Mouse (Mus musculus): ENCODE results near the gene Arl3. TPM values are rescaled to one million over a fixed set of nuclear protein-coding genes. Genes with fewer than 3 reads are reported as not detected.

Arl3 gene
- polyA plus RNA-seq (2014; fragmentation: Nextera tagmentation; extraction: Ambion mirVana) = 152 and 154 TPM in 2 replicates

- peak; percentile 98 for ATAC-seq (replicated peaks; ENCODE audit: low FRiP score)
- 1% methylated on average over 66 of the region's 67 CpGs for WGBS
Measured at GRCm38 (mm10) chr19:46572951-46573937, at the start of gene Arl3, which contains the start of gene Sfxn2. Gene Arl3, minus strand, starts transcription at chr19:46573198. Gene Sfxn2, plus strand, starts transcription at chr19:46573365.

GRCm38 (mm10) chr19:46622659-46623193 is 49.7 kb upstream of the Arl3 start:
- 44% methylated on average over 12 of the region's 12 CpGs for WGBS
- 0 out of 2 replicates have a peak overlapping the region, but pooled peaks have one; percentile 14 for H3K27ac ChIP-seq (ENCODE audit: low read depth, low read length)
- H3K4me1 ChIP-seq (replicated peaks; ENCODE audit: control insufficient read depth, insufficient read depth, low read length) = peaks cover 26% of the 10 kb centered on the region
- no peaks in the 10 kb centered on the region for H3K27me3 ChIP-seq (ENCODE audit: control insufficient read depth, insufficient read depth, low read length)
- ATAC-seq (replicated peaks; ENCODE audit: low FRiP score) = no peak
- H3K9me3 ChIP-seq (ENCODE audit: control insufficient read depth, low read length) = no peaks in the 10 kb centered on the region
- peak overlapping the region; percentile 47 for H3K9ac ChIP-seq (ENCODE audit: low read length)
- H3K4me3 ChIP-seq (ENCODE audit: low read depth, low read length) = no peak overlapping the region
- no peak for DNase-seq (ENCODE audit: low spot score)
- no peaks in the 10 kb centered on the region for H3K36me3 ChIP-seq (ENCODE audit: control insufficient read depth, insufficient read depth, low read length)
- H3K4me2 ChIP-seq (ENCODE audit: low read depth, low read length, severe bottlenecking) = peak overlapping the region; percentile 36; the same call in 1 of the 2 replicates

More at GRCm38 (mm10) chr19:46572951-46573937, at the start of gene Arl3, which contains the start of gene Sfxn2:
- DNase-seq (ENCODE audit: low spot score) = peak; percentile 99
- peak within 1 kb of the TSS; percentile 70 for H3K27ac ChIP-seq (ENCODE audit: low read depth, low read length)
- H3K4me3 ChIP-seq (ENCODE audit: low read depth, low read length) = peak within 1 kb of the TSS; percentile 74
- no peaks in the 10 kb centered on the region for H3K36me3 ChIP-seq (ENCODE audit: control insufficient read depth, insufficient read depth, low read length)
- H3K9me3 ChIP-seq (ENCODE audit: control insufficient read depth, low read length) = no peaks in the 10 kb centered on the region
- H3K4me1 ChIP-seq (replicated peaks; ENCODE audit: control insufficient read depth, insufficient read depth, low read length) = peaks cover 3% of the 10 kb centered on the region; the same call in 1 of the 2 replicates
- H3K27me3 ChIP-seq (ENCODE audit: control insufficient read depth, insufficient read depth, low read length) = no peaks in the 10 kb centered on the region
- H3K9ac ChIP-seq (ENCODE audit: low read length) = peak within 1 kb of the TSS; percentile 84
- peak within 1 kb of the TSS; percentile 87 for H3K4me2 ChIP-seq (ENCODE audit: low read depth, low read length, severe bottlenecking)

GRCm38 (mm10) chr19:46621236-46622183 is 48.5 kb upstream of the Arl3 start:
- peaks cover 26% of the 10 kb centered on the region for H3K4me1 ChIP-seq (replicated peaks; ENCODE audit: control insufficient read depth, insufficient read depth, low read length)
- WGBS = 76% methylated on average over 19 of the region's 19 CpGs
- no peak overlapping the region for H3K4me2 ChIP-seq (ENCODE audit: low read depth, low read length, severe bottlenecking)
- DNase-seq (ENCODE audit: low spot score) (no peak), ATAC-seq (replicated peaks; ENCODE audit: low FRiP score) (no peak)
- H3K9ac ChIP-seq (ENCODE audit: low read length) = no peak overlapping the region
- no peak overlapping the region for H3K27ac ChIP-seq (ENCODE audit: low read depth, low read length)
- no peaks in the 10 kb centered on the region for H3K9me3 ChIP-seq (ENCODE audit: control insufficient read depth, low read length)
- no peaks in the 10 kb centered on the region for H3K27me3 ChIP-seq (ENCODE audit: control insufficient read depth, insufficient read depth, low read length)
- H3K36me3 ChIP-seq (ENCODE audit: control insufficient read depth, insufficient read depth, low read length) = no peaks in the 10 kb centered on the region
- H3K4me3 ChIP-seq (ENCODE audit: low read depth, low read length) = no peak overlapping the region

DNA sequence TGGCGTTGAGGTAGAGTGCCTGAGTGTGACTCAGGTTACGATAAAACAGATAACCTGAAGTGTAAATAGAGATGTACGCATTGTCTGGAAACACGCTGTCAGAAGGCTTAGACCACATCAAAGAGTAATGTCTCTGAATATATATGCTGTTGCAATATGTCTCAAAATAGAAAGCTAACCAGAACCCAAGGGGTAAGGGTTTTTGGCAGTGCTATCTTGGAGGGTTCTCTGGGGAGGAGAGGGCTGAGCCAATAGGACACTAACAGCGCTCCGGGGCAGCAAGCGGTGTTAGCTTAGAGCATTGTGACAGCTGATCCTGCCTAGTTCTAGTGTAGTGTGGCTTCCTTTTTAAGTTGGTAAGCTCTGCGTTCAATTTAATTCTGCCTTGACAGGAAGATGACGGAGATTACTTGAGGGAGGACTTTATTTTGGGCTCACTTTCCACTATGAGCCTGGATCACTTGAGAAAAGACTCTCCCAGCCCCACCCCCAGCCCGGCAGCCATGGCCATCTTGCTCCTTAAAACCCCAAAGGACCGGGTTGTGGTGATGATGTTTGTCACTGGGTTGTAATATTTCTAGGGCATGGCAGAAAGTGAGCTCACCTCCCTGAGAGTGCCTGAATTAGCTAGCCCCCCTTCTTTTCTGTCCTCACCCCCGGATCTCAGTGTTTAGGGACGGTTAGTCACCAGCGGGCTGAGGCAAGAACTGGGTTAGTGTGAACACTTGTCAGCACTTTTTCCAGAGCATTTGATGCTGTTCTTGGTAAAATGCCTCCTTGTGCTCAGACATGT is 47.2 kb upstream of the Arl3 start:
- no peak overlapping the region for H3K27ac ChIP-seq (ENCODE audit: low read depth, low read length)
- H3K27me3 ChIP-seq (ENCODE audit: control insufficient read depth, insufficient read depth, low read length) = no peaks in the 10 kb centered on the region
- H3K9me3 ChIP-seq (ENCODE audit: control insufficient read depth, low read length) = no peaks in the 10 kb centered on the region
- DNase-seq (ENCODE audit: low spot score) = no peak
- peaks cover 26% of the 10 kb centered on the region for H3K4me1 ChIP-seq (replicated peaks; ENCODE audit: control insufficient read depth, insufficient read depth, low read length)
- H3K4me2 ChIP-seq (ENCODE audit: low read depth, low read length, severe bottlenecking) = no peak overlapping the region
- no peak for ATAC-seq (replicated peaks; ENCODE audit: low FRiP score)
- no peaks in the 10 kb centered on the region for H3K36me3 ChIP-seq (ENCODE audit: control insufficient read depth, insufficient read depth, low read length)
- H3K9ac ChIP-seq (ENCODE audit: low read length) = no peak overlapping the region
- no peak overlapping the region for H3K4me3 ChIP-seq (ENCODE audit: low read depth, low read length)
- WGBS = 85% methylated on average over 14 of the region's 14 CpGs

DNA sequence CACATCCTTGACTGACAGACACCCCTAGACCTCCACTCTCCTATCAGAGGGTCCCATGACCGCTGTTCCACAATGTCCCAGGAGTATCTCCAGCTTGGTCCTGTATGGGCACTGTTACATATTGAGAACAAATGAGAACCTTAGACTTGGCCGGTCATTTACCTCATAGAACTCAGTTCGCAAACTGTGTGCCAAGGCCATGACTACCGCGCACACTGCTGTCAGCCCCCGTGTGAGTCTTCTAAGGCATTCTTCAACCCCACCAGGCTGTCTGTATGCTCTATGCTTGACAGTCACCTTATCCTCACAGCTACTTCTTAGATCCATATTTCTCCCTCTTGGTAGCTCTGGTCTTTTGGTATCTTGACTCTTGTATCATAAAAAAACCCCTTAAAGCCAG is 46.5 kb upstream of the Arl3 start:
- no peak overlapping the region for H3K4me3 ChIP-seq (ENCODE audit: low read depth, low read length)
- no peak overlapping the region for H3K4me2 ChIP-seq (ENCODE audit: low read depth, low read length, severe bottlenecking)
- no peak overlapping the region for H3K27ac ChIP-seq (ENCODE audit: low read depth, low read length)
- ATAC-seq (replicated peaks; ENCODE audit: low FRiP score) = no peak
- 96% methylated on average over 6 of the region's 6 CpGs for WGBS
- no peaks in the 10 kb centered on the region for H3K27me3 ChIP-seq (ENCODE audit: control insufficient read depth, insufficient read depth, low read length)
- H3K4me1 ChIP-seq (replicated peaks; ENCODE audit: control insufficient read depth, insufficient read depth, low read length) = peaks cover 26% of the 10 kb centered on the region
- no peaks in the 10 kb centered on the region for H3K36me3 ChIP-seq (ENCODE audit: control insufficient read depth, insufficient read depth, low read length)
- H3K9ac ChIP-seq (ENCODE audit: low read length) = no peak overlapping the region
- no peaks in the 10 kb centered on the region for H3K9me3 ChIP-seq (ENCODE audit: control insufficient read depth, low read length)
- no peak for DNase-seq (ENCODE audit: low spot score)

GRCm38 (mm10) chr19:46619001-46619400 is 46.0 kb upstream of the Arl3 start:
- WGBS = 92% methylated on average over 19 of the region's 19 CpGs
- H3K4me1 ChIP-seq (replicated peaks; ENCODE audit: control insufficient read depth, insufficient read depth, low read length) = peaks cover 22% of the 10 kb centered on the region

DNA sequence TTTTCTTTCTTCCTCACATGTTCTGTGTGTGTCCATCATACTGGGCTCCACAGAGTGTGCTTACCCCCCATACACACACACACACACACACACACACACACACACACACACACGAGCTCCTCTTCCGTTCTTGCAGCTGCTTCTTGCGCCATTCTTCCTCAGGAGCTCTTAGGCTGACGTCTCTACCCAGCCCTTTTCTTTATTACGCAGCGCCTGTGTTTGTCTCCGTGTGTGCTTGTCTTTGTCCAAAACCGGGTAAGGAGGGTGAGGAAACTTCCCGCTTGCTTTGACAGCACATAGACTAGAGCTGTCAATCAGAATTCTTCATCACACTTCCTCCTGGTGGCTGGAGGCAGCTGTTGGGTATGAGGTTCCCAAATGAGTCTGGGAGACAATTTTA is 45.3 kb upstream of the Arl3 start:
- H3K4me2 ChIP-seq (ENCODE audit: low read depth, low read length, severe bottlenecking) = no peak overlapping the region

More at GRCm38 (mm10) chr19:46619001-46619400, 46.0 kb upstream of the Arl3 start:
- Histone ChIP-seq H3K27me3 (ENCODE audit: control insufficient read depth, insufficient read depth, low read length) (no peaks in the 10 kb centered on the region), H3K4me2 (ENCODE audit: low read depth, low read length, severe bottlenecking) (no peak overlapping the region), H3K9me3 (ENCODE audit: control insufficient read depth, low read length) (no peaks in the 10 kb centered on the region), H3K27ac (ENCODE audit: low read depth, low read length) (no peak overlapping the region), H3K4me3 (ENCODE audit: low read depth, low read length) (no peak overlapping the region), H3K9ac (ENCODE audit: low read length) (no peak overlapping the region), H3K36me3 (ENCODE audit: control insufficient read depth, insufficient read depth, low read length) (no peaks in the 10 kb centered on the region)
- ATAC-seq (replicated peaks; ENCODE audit: low FRiP score) = no peak
- DNase-seq (ENCODE audit: low spot score) = no peak

More for the DNA sequence above, 45.3 kb upstream of the Arl3 start:
- 67% methylated on average over 9 of the region's 9 CpGs for WGBS
- H3K9ac ChIP-seq (ENCODE audit: low read length) = no peak overlapping the region
- ATAC-seq (replicated peaks; ENCODE audit: low FRiP score) (no peak), DNase-seq (ENCODE audit: low spot score) (no peak)
- no peaks in the 10 kb centered on the region for H3K27me3 ChIP-seq (ENCODE audit: control insufficient read depth, insufficient read depth, low read length)
- no peaks in the 10 kb centered on the region for H3K36me3 ChIP-seq (ENCODE audit: control insufficient read depth, insufficient read depth, low read length)
- no peak overlapping the region for H3K27ac ChIP-seq (ENCODE audit: low read depth, low read length)
- H3K9me3 ChIP-seq (ENCODE audit: control insufficient read depth, low read length) = no peaks in the 10 kb centered on the region
- H3K4me3 ChIP-seq (ENCODE audit: low read depth, low read length) = no peak overlapping the region
- H3K4me1 ChIP-seq (replicated peaks; ENCODE audit: control insufficient read depth, insufficient read depth, low read length) = peaks cover 15% of the 10 kb centered on the region

Measured in forebrain, embryonic 11.5 days (tissue).